Mouse (Mus musculus): ENCODE results near the gene Apbb1.

Gene Apbb1

DNA sequence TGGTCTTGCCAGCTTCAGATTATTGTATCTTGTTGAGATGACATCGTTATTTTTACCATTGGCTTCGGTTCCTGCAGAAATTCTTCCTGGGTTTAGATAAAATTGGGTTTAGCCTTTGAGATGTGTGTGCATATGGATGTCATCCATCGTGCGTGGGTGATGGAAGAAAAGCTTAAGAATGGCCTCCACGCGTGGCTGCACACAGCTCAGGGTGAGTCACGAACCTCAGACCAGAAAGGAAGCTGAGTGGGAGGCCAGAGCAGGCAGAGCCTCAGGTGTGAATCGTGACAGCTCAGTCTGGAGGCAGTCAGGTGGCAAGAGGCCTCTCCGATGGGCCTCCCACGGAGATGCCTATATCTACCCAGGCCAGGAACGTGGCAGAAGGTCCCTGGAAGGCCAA lies 62.1 kb downstream of the Apbb1 start:
- no peak for DNase-seq (ENCODE audit: low spot score)

- no peak for DNase-seq (ENCODE audit: low spot score)
Measured at GRCm38 (mm10) chr7:105516669-105517360, 64.6 kb downstream of the Apbb1 start.

GRCm38 (mm10) chr7:105515178-105515577 lies 66.3 kb downstream of the Apbb1 start:
- DNase-seq (ENCODE audit: low spot score) = peak; percentile 64

GRCm38 (mm10) chr7:105514561-105514960 lies 66.9 kb downstream of the Apbb1 start:
- no peak for DNase-seq (ENCODE audit: low spot score)

- DNase-seq (ENCODE audit: low spot score) = no peak
Measured at GRCm38 (mm10) chr7:105513845-105514291, 67.6 kb downstream of the Apbb1 start.

DNA sequence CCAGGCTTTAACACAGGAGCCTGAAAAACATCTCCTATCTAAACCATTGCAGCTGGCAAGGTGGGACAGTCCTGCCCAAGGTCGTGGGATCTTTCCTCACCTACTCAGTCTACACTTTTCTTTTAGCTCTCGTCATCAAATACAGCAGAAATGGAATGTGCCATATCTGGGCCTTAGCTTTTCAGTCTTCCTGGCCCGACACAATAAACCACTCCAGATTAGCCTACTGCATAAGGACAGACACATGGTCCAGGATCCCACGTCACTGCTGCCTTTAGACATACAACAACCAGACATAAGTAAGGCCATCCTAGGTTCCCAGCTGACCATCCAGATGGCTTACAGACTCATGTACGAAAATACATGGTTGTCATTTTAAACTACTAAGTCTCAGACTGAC lies 71.3 kb downstream of the Apbb1 start:
- no peak for DNase-seq (ENCODE audit: low spot score)

Measured in urinary bladder, postnatal 25 days (tissue).